Mouse (Mus musculus) urinary bladder, postnatal 10 days (tissue): ENCODE results near the gene Fcgr3.

ENCODE experiments used
- DNase-seq: peaks from one replicate; pipeline ENCODE4 v3.0.0; 2022; ENCODE audit warnings: low spot score

The Fcgr3 gene

DNA sequence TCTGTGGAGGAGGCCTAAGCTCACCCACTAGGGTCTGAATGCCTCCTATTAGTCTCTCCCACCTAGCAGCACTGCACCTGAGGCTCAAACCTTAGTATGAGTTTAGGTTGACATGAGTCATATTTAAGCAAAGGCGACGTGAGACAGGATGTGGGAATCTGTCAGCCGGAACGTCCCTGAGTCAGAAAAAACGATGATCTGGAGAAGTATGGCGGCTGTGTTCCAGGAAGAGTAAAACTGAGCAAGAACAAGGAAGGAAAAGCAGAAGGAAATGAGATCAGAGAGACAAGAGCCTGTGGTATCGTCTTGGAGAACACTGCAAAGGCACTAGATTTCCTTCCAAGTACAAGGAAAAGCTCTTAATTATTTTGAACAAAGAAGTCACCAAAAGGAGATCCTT lies 14.0 kb downstream of the Fcgr3 start:
- no peak for DNase-seq

DNA sequence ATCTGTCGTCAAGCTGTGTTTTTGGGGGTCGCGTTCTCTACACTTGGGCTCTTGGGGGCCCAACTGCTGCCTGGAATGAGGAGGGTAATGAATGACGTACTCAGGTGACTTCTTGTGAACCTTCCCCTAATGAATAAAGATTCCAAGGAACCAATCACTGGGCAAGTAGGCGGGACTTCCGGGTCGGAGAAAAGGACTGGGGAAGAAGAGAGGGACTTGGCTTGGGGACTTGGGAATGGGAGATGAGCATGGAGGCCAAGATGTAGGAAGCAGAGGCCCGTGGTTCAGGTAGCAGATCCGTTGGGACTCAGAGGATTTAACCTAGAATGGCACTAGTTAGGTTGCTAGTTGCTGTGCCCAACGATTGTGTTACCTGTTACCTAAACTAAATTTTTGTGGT lies 15.5 kb downstream of the Fcgr3 start:
- DNase-seq = no peak

DNA sequence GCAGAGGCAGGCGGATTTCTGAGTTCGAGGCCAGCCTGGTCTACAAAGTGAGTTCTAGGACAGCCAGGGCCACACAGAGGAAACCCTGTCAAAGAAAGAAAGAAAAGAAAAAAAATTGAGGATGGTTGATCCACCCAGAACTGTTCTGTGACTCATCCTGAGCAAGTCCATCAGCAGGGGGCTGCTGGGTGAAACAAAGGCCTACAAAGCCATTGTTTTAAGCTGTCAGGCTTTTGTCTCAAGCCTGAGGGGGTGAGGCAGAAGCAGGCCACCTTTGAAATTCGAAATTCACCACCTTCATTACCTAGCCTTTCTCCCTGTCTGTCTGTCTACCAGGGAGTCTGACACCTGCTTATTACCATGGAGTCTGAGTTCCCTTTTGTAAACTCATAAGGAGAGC lies 18.2 kb downstream of the Fcgr3 start:
- no peak for DNase-seq

DNA sequence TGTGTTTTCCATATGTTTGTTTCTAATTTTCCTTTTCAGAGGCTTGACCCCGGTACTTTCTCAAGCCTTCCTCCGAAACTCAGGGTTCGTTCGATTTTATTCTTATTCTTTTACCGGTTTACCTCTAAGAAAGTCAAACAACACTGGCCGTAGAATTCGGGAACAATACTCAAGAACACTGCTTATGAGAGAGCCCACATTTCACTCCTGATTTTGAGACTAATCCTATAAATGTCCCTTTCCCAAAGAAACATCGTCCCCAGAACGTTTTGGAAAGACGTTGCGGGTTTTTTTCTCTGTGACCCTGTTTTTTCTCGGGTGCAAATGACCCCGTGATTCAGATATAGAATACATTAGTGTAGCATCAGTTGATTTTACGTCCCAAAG lies 19.7 kb downstream of the Fcgr3 start:
- DNase-seq = no peak

DNA sequence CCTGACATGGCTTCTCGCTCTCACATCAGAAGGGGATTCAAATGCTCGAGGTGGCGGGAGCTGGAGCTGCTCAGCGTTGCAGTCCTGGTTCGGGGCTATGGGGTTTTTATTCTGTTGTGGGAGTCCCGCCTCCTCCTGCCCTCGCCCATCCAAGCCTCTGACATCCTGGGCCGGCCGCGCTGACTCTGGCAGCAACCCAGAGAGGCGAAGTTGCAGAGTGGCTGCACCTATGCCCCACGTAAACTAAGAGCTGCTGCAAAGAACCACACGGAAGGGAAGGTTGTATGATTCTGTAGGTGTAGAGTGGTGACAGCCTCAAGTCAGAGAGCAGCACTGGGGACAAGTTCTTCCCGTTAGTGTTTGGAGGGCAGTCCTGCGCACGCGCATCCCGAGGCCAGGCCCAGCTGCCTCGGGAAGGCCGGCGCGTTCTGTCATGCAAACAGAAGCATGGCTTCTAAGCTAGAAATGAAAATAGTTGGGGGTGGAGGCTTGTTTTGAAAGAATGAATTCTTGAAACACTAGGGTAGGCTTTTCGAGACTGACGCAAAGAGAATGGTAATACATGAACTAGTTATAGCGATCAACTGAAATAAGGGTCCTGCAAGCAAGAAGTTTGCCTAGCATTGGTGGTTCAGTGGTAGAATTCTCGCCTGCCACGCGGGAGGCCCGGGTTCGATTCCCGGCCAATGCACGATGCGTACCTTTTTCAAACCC lies 20.2 kb downstream of the Fcgr3 start:
- peak; percentile 40 for DNase-seq

DNA sequence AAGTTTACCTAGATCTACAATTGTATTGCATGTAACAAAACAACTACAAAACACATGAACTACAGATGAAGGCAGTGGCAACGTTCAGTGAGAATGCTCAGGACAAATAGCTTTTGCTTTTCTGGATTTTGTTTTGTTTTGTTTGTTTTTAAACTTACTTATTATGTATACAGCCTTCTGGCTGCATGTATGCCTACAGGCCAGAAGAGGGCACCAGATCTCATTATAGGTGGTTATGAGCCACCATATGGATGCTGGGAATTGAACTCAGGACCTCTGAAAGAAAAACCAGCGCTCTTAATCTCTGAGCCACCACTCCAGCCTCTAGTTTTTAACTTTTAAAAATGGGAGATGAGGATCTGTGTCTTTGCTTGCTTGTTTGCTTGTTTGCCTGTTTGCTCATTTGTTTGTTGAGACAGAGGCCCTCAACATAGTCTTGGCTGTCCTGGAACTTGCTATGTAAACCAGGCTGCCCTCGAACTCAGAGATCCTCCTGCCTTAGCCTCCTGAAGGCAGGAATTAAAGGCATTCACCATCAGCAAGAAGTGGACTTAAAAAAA lies 21.1 kb downstream of the Fcgr3 start:
- no peak for DNase-seq

DNA sequence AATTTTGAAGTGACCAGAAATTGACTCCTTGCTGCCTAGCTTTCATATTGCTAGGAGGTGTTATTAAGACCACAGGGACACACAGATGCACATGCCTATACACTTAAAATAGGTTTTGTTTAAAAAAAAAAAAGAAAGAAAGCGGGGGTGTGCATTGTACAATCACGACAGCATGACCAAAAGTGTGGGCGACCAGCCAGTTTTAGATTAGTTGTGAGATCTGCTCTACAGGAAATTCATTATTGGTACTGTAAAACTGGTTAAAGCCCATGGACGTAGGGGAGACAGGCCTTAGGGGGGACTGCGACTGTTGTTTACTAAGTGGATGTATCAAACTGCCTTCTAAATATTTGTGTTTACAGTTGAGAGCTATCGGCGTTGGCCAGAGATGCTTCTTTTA lies 24.9 kb downstream of the Fcgr3 start:
- DNase-seq = no peak

DNA sequence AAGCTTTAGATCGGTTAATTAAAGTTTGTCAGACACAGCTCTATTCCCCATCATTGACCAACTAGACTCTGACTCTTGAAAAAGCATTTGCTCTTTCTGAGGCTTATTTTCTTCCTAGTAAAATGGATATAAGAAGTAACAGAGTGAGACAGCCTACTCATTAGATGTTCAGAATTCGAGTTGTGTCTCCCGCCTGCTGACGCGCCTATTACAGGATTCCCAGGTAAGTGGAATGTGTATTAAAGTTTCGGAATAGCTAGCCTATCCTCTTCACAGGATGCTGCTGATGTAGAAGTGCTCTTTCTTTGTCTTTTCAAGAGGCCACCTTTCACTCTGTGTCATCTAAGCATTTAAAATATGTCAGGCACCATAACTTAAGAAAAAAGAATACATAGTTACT lies 25.6 kb downstream of the Fcgr3 start:
- DNase-seq = no peak

DNA sequence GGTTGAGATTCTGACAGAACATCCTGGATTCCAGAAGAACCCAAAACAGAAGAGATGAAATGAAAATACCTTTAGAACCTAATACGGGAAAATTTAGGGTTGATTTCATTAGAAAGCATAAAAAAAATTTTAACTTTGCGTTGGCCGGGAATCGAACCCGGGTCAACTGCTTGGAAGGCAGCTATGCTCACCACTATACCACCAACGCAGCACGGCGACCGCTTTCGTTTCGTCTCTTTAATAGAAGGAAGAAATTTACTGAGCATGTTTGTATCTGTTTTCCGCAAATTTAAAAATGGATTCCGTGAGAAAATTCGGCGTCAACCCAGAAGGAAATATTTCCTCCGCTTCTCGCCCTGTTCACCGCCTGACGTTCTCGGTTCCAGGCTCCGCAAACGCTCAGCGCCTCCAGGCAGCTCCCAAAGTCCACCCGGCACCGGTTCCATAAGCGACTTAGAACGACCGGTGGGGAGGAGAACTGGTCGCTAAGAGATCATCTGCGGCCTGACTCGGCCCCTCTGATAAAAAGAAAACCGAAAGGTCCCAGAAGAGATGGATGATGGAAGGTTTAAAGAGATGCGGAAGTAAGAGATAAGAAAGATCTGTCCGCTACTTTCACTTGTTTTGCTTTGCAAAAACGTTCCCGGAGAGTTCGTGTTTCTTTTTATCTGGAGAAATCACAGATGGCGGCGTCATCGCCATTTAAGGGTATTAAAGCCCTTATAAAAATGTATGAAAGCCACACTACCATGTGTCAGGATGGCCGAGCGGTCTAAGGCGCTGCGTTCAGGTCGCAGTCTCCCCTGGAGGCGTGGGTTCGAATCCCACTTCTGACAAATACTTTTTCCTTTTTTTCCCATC lies 26.6 kb downstream of the Fcgr3 start:
- peak; percentile 36 for DNase-seq

DNA sequence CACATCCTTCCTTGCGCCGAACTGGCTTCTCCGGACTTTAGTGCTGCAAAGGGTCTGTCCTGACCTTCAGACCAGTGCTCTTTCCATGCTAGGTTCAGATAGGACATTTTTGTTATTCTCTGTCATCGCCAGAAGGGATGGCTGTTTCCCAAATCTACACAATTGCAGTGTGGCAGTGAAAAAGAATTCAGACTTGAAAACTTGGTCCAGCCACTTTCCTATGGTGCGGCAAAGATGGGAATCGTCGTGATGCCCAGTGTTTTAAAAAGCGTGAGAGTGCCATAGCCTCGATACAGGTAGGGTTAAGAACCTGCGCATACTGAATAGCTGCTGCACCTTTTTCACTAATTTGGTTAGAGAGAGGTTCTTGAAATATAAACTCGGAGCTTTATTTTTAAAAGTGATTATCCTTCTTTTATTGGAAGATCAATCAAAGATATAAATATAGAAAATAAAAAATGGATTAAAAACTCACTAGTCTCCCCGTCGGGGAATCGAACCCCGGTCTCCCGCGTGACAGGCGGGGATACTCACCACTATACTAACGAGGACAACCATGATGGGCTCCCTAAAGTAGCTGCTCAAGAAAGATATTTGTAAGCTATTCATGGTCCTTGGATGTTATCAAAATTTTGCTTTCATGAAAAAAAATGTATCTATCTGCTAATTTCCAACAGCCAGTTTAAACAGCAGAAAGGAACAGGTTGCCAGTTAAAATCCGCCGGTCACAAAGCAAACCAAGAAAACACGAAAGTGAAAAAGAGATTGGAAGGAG lies 28.0 kb downstream of the Fcgr3 start:
- DNase-seq = no peak

DNA sequence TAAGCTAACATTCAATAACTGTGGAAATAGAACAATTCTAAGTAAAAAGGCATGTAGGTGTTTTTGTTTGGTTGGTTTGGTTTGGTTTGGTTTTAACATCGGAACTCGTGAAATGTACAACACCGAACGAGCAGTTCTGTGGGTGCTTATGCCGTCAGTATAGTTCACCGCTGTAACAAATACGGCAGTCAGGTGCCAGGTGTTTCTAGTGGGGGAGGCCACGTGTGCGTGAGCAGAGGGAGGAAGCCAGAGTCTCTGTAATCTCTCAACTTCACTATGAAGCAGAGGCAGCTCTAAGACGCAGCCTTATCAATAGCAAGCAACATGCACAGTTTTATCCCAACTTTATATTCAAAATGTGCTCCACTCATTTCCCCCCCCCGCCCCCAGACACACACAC lies 29.1 kb downstream of the Fcgr3 start:
- no peak for DNase-seq

DNA sequence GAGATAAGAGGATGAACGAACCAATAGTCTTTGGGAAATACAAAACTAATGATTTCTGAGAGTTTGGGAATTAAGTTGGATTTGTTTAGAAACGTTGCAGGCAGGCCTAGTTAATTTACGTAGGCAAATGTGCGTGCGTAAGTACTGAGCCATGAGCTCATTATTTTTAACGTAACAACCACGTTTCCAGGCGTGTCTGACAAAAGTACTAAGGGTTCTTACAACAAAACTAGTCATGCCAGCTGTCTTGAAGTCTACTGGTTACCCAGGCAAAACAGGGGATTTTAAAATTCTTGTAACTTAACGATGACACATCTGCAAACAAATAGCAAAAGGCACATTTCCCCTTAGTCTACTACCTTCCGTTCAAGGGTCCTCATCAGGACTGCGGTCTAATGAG lies 30.5 kb downstream of the Fcgr3 start:
- no peak for DNase-seq

DNA sequence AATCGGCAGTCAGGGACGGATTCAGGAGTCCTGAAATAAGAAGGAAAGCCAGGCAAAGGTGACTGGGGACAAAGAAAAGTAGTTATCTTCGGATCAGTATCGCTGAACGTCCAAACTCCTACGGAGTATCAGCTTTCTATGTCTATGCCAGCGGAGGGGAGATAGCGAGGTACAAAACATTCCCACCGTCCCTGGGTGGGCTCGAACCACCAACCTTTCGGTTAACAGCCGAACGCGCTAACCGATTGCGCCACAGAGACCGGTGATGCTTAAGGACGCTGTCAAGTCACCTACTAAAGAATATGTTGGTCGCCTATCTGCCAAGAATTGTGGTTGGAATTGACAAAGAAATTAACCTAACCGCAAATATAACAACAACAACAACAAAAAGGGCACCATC lies 31.0 kb downstream of the Fcgr3 start:
- DNase-seq = peak; percentile 33

DNA sequence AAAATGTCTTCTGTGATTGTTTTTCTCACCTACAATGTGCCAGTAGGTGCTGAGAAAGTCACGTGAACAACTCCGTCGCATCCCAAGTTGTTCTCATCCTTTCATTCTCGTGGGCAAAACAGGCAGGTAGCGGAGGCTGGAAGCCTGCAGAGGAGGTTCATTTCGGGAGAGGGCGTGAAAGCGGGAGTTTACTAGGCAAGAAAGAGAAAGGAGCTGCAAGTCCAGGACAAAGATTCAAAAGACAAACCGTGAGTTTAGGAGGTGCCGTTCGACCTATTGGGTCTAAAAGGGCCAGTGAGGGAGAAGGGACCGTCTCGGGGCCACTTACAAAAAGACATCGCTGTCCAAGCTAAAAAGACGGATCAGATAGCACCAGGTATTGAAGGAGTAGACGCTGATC lies 31.5 kb downstream of the Fcgr3 start:
- DNase-seq = no peak

DNA sequence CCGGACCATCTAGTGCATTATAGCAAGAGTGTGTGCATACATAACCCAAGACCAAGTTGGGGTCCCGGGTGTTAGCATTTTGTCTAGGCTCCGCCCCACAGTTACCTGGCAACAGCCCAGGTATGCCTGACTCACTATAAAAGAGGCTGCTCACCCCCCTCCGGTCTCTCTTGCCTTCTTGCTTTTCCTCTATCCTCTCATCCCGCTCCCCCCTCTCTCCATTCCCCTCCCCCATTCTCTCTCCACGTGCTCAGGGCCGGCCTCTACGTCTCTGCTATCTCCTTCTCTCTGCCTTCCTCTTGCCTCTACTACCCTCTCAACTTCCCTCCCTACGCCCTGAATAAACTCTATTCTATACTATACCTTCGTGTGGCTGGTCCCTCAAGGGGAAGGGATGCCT lies 32.0 kb downstream of the Fcgr3 start:
- no peak for DNase-seq

DNA sequence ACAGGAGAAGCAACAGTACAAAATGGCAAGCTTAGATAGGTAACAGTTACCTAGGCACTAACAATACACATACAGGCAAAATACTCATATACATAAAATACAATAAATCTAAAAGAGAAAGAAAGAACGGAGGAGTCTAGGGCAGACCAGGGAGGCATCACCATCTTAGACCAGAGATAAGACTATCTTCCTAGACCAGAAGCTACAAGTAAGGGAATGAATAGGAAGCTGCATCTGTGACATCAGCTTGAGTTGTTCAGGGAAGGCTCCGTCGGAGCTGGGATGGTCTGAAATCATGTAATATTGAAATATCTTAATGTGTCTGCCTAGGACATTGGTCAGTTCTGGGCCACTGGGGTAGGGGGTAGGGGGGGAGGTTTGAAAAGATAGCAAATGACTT lies 33.0 kb downstream of the Fcgr3 start:
- DNase-seq = no peak

DNA sequence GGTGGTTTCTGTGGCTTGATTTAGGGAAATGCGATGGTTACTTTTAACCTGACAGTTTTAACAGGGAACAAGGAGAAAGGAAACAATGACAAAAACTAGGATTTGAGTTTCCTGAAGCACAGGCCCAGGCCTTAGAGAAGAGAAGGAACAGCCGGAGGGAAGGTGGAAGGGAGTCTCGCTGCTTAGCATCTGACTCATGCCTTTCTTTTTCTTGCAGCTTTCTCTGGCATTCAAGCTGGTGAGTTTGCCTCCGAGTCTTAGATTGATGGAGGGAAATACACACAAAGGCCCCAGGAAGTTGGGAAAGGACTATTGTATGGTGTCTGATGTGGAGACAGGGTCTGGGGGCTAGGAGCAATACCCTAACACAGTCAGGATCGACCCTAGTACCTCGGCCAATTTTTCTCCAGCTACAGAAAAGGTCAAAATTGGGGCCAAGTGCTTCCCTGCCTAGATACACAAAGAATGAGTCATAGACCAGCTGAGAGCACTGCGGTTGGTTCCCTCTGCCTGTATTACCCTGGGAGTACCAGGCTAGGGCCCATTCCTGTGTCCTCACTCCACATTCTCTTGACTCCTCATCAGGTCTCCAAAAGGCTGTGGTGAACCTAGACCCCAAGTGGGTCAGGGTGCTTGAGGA lies 45.3 kb downstream of the Fcgr3 start:
- DNase-seq = no peak

DNA sequence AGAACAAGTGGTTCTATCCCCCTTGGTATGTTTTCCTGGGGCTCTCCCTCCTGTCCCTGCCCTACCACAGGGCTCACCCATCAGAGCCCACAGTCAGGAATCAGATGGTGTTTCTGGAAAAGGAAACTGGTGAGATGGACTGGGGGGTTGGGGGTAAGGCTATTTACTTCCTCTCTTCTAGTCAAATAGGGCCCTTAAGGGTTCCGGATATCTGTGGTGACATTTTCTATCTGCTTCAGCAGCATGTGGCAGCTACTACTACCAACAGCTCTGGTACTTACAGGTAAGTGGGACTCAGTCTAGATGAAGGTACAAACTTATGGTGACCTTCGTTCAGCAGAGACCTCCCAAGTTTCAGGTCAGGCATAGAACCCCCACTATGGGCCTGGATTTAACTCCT lies 46.0 kb downstream of the Fcgr3 start, which contains the start of gene Fcgr4:
Fcgr4 (plus strand) TSS at position 184 of the 400 bp plus-strand sequence.
- no peak for DNase-seq

DNA sequence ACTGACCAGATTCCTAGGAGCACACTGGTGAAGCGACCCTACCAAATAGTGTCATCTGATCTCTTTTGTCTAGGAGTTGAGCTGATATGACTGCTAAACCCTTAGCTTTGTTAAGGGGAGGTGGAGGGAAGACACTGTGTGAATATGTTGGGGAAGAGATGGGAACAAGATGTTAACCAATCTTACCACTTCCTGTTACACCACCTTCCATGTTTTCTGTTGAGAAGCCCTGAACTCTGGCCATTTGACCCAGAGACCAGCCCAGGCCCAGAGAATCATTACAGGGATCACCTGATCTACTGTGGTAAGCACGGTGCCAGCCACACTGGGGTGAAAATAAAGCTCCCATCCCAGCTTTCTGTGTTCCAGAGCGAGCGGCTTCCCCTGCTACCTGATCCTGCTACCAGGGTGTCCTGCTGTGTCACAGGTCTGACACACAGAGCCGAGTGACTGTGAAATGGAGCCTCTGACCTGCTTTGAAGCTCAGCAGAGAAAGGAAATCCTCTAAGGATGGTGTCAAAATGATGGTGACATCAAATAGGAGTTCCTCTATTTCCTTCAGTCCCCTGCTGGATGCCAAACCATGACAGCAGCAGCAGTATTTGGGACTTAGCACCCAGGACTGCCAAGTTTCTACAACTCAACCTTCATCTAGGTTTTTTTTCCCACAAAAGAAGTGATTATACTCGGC lies 47.1 kb downstream of the Fcgr3 start:
- no peak for DNase-seq

DNA sequence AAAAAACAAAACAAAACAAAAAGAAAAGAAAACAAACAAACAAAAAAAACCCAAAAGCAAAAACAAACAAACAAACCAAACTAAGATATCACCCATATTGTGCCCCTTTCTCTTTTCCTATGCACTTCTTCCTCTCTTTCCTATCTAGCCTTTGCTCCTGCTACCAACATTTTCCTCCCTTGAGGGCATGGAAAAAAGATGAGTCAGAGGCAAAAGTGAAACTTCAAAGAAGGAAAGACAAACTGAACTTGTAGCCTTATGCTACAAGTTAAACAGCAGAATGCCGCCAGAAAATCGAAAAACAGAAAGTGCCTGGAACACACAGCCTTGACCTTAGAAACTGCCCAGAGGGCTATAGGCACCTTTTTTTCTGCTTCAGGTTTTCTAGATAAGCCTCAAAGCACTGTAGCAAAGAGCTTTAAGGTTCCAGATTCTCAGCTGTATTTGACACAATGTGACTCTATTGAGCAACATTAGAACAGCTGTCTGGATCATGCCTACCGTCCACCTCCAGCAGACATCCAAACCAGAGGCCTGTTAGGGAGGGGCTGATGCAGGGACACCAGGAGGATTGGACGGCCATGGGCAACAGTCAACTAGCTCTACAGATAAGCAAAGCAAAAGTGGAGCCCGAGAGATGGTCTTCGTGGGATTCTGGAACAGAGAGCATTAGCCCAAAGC lies 47.9 kb downstream of the Fcgr3 start:
- DNase-seq = no peak

DNA sequence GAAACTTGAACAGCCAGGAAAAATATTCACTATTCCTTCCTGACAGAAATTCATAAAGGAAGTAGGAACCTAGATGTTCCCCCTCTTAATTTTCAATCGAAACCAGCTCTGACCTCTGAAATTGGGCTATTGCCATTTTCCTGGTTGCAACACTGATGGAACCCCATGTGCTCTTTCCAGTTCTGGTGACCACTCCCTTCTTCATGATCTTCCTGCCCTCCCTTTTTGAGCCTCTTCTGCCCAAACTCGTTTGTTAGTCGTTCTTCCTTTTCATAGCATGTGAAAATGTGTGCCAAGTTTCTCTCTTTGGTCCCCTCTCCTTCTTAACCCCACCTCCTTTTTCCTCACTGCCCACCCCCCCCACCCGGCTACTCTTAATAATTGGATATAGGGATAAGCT lies 53.0 kb downstream of the Fcgr3 start:
- no peak for DNase-seq
